Mouse (Mus musculus) thymus, adult 18-20 months (tissue): ENCODE data around the gene Tnfrsf23.
"Not testable (repeated sequence)": the region's sequence is repeated elsewhere in the genome, so short reads cannot be mapped to it uniquely, and the experiment has no call there.

Experiments used
- DNase-seq, 2 experiments: peaks; one replicate each; pipeline ENCODE4 v3.0.0; 2022; ENCODE audit warnings: mixed read lengths in 2 of 2

Gene Tnfrsf23

GRCm38 (mm10) chr7:143685359-143686067 is at the start of gene Tnfrsf23:
TSS of gene Tnfrsf23 (minus strand) at chr7:143685872.
- DNase-seq: peak; percentile 47

DNA sequence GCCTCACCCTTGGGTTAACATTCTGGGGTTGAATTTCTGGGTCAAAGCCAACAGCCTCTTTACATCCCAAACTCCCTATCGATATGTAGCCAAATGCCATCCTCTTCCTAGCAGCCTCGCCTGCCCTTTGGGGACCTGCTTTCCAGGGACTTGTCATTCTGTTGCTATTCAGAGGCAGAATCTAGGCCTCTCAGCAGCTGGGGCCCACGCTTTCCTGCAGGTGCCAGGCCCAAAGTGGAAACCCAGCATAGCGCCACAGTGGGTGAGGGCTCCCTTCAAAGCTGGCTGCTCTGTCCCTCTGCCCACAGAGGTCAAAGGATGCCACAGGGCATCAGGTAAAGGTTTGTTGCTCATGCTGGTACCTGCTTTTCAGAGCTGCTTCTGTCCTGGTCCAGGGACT is 48.1 kb upstream of the Tnfrsf23 start:
- DNase-seq: no peak

- DNase-seq: no peak
Measured at GRCm38 (mm10) chr7:143729886-143730285, 44.2 kb upstream of the Tnfrsf23 start.

GRCm38 (mm10) chr7:143726396-143726795 is 40.7 kb upstream of the Tnfrsf23 start:
- no peak for DNase-seq

- no peak for DNase-seq
Measured at GRCm38 (mm10) chr7:143723841-143724240, 38.2 kb upstream of the Tnfrsf23 start.

DNA sequence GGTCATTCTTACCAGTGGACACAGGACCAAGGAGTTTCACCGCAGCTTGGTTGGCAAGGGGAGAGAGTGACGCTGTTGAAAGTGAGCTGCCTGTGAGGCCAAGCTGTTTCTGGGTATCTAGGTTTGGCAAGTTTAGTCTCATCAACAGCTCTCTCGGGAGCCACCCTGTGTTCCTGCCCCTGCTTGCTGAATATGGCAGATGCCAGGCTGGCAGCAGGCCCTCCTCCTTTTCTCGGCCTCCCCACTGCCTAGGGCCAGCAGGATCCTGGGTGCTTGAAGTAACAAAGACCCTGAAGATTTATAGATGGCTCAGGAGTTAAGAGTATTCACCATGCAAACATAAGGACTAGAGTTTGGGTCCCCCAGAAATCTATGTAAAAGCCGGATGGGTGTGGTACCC is 37.0 kb upstream of the Tnfrsf23 start:
- no peak for DNase-seq

DNA sequence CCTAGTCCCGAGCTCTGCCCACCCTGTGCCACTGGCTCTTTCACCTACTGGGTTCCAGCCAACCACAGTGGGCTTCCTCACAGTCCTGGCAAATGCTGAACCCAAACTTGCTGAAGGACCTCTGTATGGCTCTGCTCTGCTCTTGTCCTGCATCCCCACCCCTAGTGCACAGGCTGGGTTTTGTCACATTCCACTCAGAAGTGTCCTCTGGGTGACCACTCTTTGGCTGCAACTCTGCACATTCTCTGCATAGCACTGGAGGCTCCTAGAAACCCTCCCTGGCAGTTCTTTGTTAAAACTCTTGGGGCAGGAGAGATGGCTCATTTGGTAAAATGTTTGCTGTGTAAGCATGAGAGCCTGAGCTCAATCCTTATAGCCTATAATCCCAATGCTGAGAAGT is 32.1 kb upstream of the Tnfrsf23 start:
- no peak for DNase-seq

- no peak for DNase-seq
Measured at GRCm38 (mm10) chr7:143713421-143713820, 27.7 kb upstream of the Tnfrsf23 start.

DNA sequence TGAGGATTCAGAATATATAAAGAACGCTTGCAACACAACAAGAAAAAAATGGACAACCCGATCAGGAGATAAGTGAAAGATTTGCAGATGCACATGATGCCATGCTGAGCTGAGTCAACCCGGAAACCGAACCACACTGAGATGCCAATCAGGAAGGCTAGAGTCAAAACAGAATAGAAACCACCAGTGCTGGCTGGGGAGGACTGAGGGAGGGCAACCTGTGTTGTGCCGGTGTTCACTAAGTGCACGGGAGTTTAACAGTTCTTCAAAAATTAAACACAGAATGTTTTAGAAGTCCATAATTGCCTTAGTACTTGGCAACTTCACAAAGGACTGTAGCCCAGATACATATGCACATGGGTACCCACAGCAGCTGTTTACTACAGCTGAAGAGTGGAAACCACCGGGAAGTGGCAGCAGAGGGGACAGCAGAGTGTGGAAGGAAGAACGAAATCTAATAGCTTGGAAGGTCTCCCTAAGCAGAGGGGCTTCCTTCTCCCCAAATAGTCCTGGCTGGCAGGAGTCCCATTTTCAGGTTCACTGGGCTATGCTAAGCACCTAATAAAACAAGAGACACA is 27.2 kb upstream of the Tnfrsf23 start:
- DNase-seq: peak in 1 of 2 experiments; percentile 24

DNA sequence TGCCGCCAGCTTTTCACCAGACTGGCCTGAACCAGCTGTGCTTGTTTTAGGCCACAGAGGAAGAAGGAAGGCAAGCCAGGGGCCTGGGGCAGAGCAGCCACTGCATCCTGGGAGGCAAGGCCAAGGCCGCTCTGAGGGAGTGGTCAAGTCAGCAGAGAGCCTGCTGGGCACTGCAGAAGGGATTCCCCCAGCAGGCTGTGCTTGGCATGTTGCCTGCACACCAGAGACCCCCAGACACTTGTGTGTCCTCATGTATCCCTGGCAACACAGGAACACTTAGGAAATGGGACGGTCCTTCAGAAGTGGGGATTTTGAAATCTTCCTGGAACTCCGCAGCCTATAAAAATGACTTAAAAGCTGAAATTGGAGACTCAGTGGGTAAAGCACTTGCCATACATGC is 26.4 kb upstream of the Tnfrsf23 start:
- DNase-seq: no peak

GRCm38 (mm10) chr7:143711381-143711780 is 25.7 kb upstream of the Tnfrsf23 start:
- DNase-seq: no peak

- DNase-seq: no peak
Measured at GRCm38 (mm10) chr7:143709395-143709794, 23.7 kb upstream of the Tnfrsf23 start.

DNA sequence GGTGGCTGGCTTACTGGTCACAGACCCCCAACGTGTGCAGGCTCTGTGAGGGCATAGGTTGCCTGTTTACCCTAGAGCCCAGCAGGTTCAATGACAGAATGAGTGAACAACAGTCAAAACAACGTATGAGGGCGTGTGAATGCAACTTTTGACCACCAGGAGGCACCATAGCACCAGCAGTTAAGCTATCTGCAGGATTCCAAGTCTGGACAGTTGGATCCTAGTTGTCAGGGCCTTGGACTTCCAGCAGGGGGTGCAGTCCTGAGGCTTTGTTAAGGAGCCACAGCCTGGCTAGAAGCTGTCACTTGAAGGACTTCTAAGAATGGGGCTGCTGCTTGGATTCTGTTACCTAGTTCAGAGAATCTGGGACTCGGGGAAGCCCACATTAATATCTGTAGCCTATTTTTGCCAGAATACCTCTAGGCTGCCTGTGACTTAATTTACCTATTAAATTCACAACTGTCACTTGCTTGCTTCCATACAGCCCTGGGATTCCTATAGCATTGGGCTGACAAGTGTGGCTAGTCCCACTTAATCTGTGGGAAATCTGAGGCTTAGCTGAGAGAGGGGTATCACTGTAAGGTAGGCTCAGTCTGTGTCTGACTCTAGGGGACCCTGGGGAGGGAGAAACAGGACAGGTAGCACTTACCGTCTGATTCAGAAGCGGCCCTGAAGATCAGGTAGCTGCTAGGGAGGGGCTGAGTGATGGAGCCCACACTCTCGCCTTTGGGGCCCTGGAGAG is 21.2 kb upstream of the Tnfrsf23 start:
- peak; percentile 72 to 79 for DNase-seq

DNA sequence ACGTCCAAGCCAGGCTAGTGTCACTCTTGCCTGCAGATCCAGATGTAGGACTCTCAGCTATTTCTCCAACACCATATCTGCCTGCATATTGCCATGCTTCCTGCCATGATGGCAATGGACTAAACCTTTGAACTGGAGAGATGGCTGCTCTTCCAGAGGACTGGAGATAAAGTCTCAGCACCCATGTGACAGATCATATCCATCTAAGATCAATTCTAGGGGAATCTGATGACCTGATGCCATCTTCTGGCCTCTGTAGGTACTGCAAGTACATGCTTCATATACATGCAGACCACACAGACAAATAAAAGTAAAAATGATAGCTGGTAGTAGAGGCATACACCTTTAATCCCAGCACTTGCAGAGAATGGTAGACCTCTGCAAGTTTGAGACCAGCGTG is 10.5 kb upstream of the Tnfrsf23 start:
- DNase-seq: no peak

GRCm38 (mm10) chr7:143694550-143694949 is 8.9 kb upstream of the Tnfrsf23 start:
- no peak for DNase-seq

DNA sequence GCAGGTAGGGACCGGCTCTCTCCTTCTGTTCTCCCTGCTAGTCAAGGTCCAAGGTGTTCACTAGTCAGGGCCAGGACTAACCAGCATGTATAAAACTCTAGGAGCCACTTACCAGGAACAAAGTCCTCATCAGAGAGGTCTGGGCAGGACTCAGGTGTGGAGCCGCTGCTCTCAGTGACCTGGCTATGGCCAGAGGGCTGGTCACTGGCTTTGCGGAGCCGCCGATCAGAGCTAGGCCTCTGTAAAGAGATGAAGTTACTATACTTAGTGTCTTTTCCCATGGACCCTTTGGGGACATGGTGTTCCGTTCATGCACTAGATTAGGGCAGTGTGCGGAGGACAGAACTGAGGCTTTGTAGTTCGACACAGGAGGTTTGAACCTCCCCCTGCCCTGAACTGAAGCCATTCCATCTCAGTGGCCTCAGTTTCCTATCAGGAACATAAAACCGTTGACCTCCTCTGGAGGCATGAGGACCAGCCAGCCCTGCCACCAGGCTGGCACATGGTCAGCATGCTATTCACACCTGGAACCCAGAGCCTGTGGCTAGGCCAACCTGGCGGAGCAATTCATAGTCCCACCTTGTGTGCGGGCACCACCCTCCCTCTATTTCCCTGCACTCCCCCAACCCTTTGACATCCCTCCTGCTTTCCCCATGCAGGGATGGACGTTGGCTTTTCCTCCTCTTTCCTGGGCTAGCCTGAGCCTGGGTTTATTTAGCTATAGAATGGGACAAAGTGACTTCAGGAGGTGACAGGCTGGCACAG is 7.3 kb upstream of the Tnfrsf23 start:
- no peak for DNase-seq

DNA sequence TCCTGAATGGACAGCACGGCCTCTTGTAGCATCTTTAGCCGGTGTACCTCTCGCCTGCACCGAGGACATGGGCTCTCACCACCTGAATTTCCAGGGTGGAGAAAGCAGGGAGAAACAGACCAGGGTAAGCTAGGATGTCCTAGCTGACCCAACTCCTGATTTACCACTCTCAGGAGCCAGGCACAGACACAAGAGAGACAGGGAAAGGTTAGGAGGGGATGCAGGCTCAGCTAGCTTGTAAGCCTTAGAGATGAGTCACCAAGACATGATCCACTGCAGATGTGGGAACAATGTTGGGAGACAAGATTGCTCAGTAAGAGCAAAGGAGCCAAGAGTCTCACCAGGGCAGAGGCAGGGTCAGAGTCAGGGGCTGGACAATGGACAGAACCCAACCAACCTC is 6.2 kb upstream of the Tnfrsf23 start:
- no peak for DNase-seq

DNA sequence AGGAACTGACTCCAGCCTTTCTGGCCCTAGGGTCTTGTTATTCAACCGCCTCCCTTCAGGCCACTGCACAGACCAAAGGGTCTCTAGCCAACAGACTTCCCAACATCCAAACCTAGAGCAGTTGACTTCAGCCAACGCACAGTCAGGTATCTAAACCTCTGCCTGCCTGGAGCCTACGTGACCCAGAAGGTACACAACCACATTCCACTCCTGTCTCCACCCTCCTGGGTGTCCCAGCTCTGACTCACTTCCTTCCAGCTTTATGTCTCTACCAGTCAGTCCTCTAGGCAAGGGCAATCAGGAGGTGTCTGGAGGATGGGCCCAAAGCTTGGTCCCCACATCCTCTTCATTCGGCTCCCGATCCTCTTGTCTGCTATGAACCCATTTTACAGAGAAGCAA is 5.5 kb upstream of the Tnfrsf23 start:
- no peak for DNase-seq

- DNase-seq: no peak
Measured at GRCm38 (mm10) chr7:143689946-143690345, 4.3 kb upstream of the Tnfrsf23 start.

- no peak for DNase-seq
Measured at GRCm38 (mm10) chr7:143689481-143689880, 3.8 kb upstream of the Tnfrsf23 start.

- not testable (repeated sequence) for DNase-seq
Measured at GRCm38 (mm10) chr7:143686676-143687075, 1.0 kb upstream of the Tnfrsf23 start.

DNA sequence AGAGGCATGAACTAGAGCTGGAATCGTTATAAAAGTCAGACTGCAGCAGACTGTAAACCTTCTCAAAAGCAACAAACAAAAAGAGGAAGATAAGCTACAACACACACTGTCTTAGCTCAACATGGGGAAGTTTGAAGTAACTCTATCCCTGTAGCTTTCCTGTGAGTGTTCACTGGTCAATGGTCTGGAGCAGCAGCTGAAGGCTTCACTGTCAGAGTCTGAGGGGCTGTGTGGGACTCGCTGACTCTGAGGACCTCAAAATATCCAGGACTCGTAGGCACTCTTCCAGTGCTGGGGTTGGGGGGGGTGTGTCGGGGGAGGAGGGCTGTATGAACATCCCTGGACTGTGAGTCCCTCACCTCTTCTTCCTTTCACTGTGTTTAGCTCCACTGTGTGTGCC is 519 bp upstream of the Tnfrsf23 start:
- not testable (repeated sequence) for DNase-seq

GRCm38 (mm10) chr7:143684569-143684968 is 1.1 kb downstream of the Tnfrsf23 start:
- DNase-seq: not testable (repeated sequence)
